Mouse (Mus musculus) heart, postnatal 0 days (tissue): ENCODE measurements around the gene Sh3bp5.

ENCODE experiments used
- CTCF ChIP-seq: IDR thresholded peaks from 2 replicates; pipeline ENCODE4 v1.5.1; 2016; ENCODE audit warnings: antibody characterized with exemption, control low read depth, low read depth
- EP300 ChIP-seq: IDR thresholded peaks from 2 replicates; pipeline ENCODE4 v1.6.1; 2016; ENCODE audit warnings: antibody characterized with exemption, low read depth

DNA sequence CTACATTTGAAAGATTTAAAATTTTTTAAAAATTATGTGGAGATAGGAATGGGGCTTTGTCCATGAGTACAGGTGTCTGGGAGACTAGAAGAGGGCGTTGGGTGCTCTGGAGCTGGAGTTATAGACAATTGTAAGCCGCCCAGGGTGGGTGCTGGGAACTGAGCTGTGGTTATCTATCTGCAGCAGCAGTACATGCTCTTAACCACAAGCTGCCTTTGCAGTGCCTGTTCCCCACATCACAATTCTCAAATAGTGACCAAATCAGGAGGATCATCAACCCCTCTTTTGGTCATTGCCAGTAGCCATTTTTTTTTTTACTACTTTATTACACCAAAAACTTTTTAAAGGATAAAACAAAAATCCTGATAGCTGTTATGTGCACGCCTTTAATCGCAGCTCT, 71.3 kb downstream of the Sh3bp5 start:
- TF ChIP-seq CTCF (no peak), EP300 (no peak)
